Mouse (Mus musculus) midbrain, embryonic 16.5 days (tissue): ENCODE data around the gene Dnajc28. TPM values are rescaled to one million over a fixed set of nuclear protein-coding genes. Genes with fewer than 3 reads are reported as not detected.

Experiments used
- ATAC-seq: fragments of 200-750 bp; cut with Nextera tagmentation; 2 replicates; pipeline ENCODE4 v1.8.0; 2017; ENCODE audit warnings: moderate TSS enrichment
- H3K27ac ChIP-seq: fragments of 300-500 bp; sonication (generic); 2 replicates; pipeline ENCODE4 v1.5.1; 2014; ENCODE audit warnings: mild to moderate bottlenecking, low read length, mixed read lengths
- H3K27me3 ChIP-seq: fragments of 300-500 bp; sonication (generic); 2 replicates; pipeline ENCODE4 v1.6.1; 2014; ENCODE audit warnings: low read depth, low read length, mixed read lengths; ENCODE audit not compliant: control insufficient read depth, insufficient read depth
- H3K36me3 ChIP-seq: fragments of 300-500 bp; sonication (generic); 2 replicates; pipeline ENCODE4 v1.6.1; 2014; ENCODE audit warnings: mild to moderate bottlenecking, low read length, moderate library complexity, mixed read lengths; ENCODE audit not compliant: control insufficient read depth, insufficient read depth
- H3K4me1 ChIP-seq: fragments of 300-500 bp; sonication (generic); 2 replicates; pipeline ENCODE4 v1.6.1; 2014; ENCODE audit warnings: mild to moderate bottlenecking, low read length, mixed read lengths; ENCODE audit not compliant: control insufficient read depth, insufficient read depth
- H3K4me2 ChIP-seq: fragments of 300-500 bp; sonication (generic); 2 replicates; pipeline ENCODE4 v1.6.1; 2014; ENCODE audit warnings: mild to moderate bottlenecking, low read length, mixed read lengths
- H3K4me3 ChIP-seq: fragments of 300-500 bp; sonication (generic); 2 replicates; pipeline ENCODE4 v1.5.1; 2014; ENCODE audit warnings: low read depth, mild to moderate bottlenecking, low read length, moderate library complexity, mixed read lengths
- H3K9ac ChIP-seq: fragments of 300-500 bp; sonication (generic); 2 replicates; pipeline ENCODE4 v1.6.1; 2014; ENCODE audit warnings: low read depth, low read length, mixed read lengths
- H3K9me3 ChIP-seq: fragments of 300-500 bp; sonication (generic); replicated peaks from 2 replicates; pipeline ENCODE4 v1.6.1; 2014; ENCODE audit warnings: mild to moderate bottlenecking, low read length, mixed read lengths; ENCODE audit not compliant: control insufficient read depth, poor library complexity, severe bottlenecking
- WGBS: fragments of 180-500 bp; shearing (Covaris S2); extraction: QIAGEN DNeasy Blood & Tissue Kit; methylation state at CpG from one replicate; pipeline ENCODE4 v1.1.7; 2014; 5-methylcytosine and 5-hydroxymethylcytosine counted together
- polyA plus RNA-seq: library from polyadenylated mRNA; unstranded; fragments of >200 nt; fragmentation: Nextera tagmentation; extraction: Ambion mirVana; gene quantifications from 2 replicates; pipeline ENCODE4 v1.2.1, GENCODE M21; 2015

Dnajc28 gene
- 6.9 and 7.3 TPM in 2 replicates for polyA plus RNA-seq

- Histone ChIP-seq H3K36me3 (peaks cover 5% of the 10 kb centered on the region; the same call in 1 of the 2 replicates), H3K9ac (peak within 1 kb of the TSS; percentile 48), H3K27ac (peak within 1 kb of the TSS; percentile 33; the same call in 1 of the 2 replicates), H3K4me2 (peak within 1 kb of the TSS; percentile 71), H3K4me1 (peaks cover 5% of the 10 kb centered on the region; the same call in 1 of the 2 replicates), H3K9me3 (no peaks in the 10 kb centered on the region), H3K27me3 (no peaks in the 10 kb centered on the region), H3K4me3 (peak within 1 kb of the TSS; percentile 56)
- WGBS: 9% methylated on average over 39 of the region's 39 CpGs
- peak; percentile 93 for ATAC-seq
Observed at GRCm38 (mm10) chr16:91618511-91619501, at the start of gene Dnajc28. Gene Dnajc28 (minus strand): TSS chr16:91619026.

- Histone ChIP-seq H3K9me3 (no peaks in the 10 kb centered on the region), H3K27ac (no peak overlapping the region), H3K4me3 (no peak overlapping the region), H3K36me3 (peaks cover 48% of the 10 kb centered on the region), H3K4me1 (peaks cover 11% of the 10 kb centered on the region), H3K9ac (no peak overlapping the region), H3K27me3 (no peaks in the 10 kb centered on the region), H3K4me2 (no peak overlapping the region)
- no peak for ATAC-seq
- 94% methylated on average over 3 of the region's 3 CpGs for WGBS
Observed at GRCm38 (mm10) chr16:91663795-91664194, 45.0 kb upstream of the Dnajc28 start.

GRCm38 (mm10) chr16:91662336-91662735 lies 43.5 kb upstream of the Dnajc28 start:
- H3K9ac ChIP-seq: no peak overlapping the region
- no peak overlapping the region for H3K27ac ChIP-seq
- no peaks in the 10 kb centered on the region for H3K9me3 ChIP-seq
- no peak overlapping the region for H3K4me2 ChIP-seq
- no peaks in the 10 kb centered on the region for H3K27me3 ChIP-seq
- WGBS: 96% methylated on average over 16 of the region's 16 CpGs
- H3K4me3 ChIP-seq: no peak overlapping the region
- H3K4me1 ChIP-seq: peaks cover 11% of the 10 kb centered on the region
- ATAC-seq: no peak
- H3K36me3 ChIP-seq: peaks cover 60% of the 10 kb centered on the region

DNA sequence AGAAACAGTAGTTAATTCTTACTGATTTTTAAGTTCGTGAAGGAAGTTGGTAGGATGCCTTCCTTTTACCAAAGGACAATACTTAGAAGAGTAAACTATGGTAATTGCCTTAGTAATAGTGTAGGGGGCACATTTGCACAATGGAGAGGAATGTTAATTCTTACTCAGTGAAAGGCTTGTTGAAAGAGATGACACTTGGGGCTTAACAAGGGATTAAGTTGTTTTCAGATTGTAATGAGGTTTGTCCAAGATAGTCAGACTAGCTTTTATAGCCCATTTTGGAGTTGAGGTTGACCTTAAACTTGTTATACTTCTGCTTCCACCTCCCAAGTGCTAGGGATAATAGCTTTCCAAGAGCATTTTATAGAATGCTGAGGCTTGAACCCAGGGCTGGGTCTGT lies 42.6 kb upstream of the Dnajc28 start:
- Histone ChIP-seq H3K27me3 (no peaks in the 10 kb centered on the region), H3K36me3 (peaks cover 63% of the 10 kb centered on the region), H3K4me2 (no peak overlapping the region), H3K9ac (no peak overlapping the region), H3K27ac (no peak overlapping the region), H3K4me3 (no peak overlapping the region), H3K9me3 (no peaks in the 10 kb centered on the region), H3K4me1 (peaks cover 11% of the 10 kb centered on the region)
- no peak for ATAC-seq
- 29% methylated on average over 1 of the region's 1 CpGs for WGBS

DNA sequence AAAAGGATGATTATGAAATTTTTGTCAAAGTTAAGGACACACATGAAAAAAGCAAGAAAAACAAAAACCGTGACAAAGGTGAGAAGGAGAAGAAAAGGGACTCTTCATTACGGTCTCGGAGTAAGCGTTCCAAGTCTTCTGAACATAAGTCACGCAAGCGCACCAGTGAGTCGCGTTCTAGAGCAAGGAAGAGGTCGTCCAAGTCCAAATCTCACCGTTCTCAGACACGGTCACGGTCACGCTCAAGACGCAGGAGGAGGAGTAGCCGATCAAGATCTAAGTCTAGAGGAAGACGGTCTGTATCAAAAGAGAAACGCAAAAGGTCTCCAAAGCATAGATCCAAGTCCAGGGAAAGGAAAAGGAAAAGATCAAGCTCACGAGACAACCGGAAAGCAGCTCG lies 41.0 kb upstream of the Dnajc28 start:
- WGBS: 96% methylated on average over 20 of the region's 20 CpGs
- Histone ChIP-seq H3K36me3 (peaks cover 70% of the 10 kb centered on the region), H3K9ac (no peak overlapping the region), H3K4me1 (peaks cover 11% of the 10 kb centered on the region), H3K27me3 (no peaks in the 10 kb centered on the region), H3K9me3 (no peaks in the 10 kb centered on the region), H3K27ac (no peak overlapping the region), H3K4me3 (no peak overlapping the region), H3K4me2 (no peak overlapping the region)
- no peak for ATAC-seq

DNA sequence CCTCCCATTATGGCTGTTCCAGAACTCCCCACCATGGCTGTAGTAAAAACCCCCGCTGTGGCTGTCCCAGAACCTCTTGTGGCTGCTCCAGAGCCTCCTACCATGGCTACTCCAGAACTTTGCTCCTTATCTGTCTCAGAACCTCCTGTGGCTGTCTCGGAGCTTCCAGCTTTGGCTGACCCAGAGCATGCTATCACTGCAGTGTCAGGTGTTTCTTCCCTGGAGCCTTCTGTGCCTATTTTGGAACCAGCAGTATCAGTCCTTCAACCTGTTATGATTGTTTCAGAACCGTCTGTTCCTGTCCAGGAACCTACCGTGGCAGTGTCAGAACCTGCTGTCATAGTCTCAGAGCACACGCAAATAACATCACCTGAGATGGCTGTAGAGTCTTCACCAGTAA lies 39.6 kb upstream of the Dnajc28 start:
- WGBS: 96% methylated on average over 5 of the region's 5 CpGs
- Histone ChIP-seq H3K4me2 (no peak overlapping the region), H3K4me3 (no peak overlapping the region)

DNA sequence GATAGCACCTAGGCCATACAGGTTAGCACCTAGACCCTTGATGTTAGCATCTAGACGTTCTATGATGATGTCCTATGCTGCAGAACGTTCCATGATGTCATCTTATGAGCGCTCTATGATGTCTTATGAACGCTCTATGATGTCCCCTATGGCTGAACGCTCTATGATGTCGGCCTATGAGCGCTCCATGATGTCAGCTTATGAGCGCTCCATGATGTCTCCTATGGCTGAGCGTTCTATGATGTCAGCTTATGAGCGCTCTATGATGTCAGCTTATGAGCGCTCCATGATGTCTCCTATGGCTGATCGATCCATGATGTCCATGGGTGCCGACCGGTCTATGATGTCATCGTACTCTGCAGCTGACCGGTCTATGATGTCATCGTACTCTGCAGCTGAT lies 38.5 kb upstream of the Dnajc28 start:
- Histone ChIP-seq H3K9me3 (no peaks in the 10 kb centered on the region), H3K36me3 (peaks cover 67% of the 10 kb centered on the region), H3K9ac (no peak overlapping the region), H3K27ac (no peak overlapping the region), H3K27me3 (no peaks in the 10 kb centered on the region), H3K4me1 (peaks cover 14% of the 10 kb centered on the region), H3K4me3 (no peak overlapping the region), H3K4me2 (no peak overlapping the region)
- ATAC-seq: peak; percentile 45; the same call in 1 of the 2 replicates
- 99% methylated on average over 17 of the region's 17 CpGs for WGBS

More for the DNA sequence above, 39.6 kb upstream of the Dnajc28 start:
- H3K27me3 ChIP-seq: no peaks in the 10 kb centered on the region
- no peak for ATAC-seq
- H3K9me3 ChIP-seq: no peaks in the 10 kb centered on the region
- H3K27ac ChIP-seq: no peak overlapping the region
- peaks cover 68% of the 10 kb centered on the region for H3K36me3 ChIP-seq
- no peak overlapping the region for H3K9ac ChIP-seq
- peaks cover 11% of the 10 kb centered on the region for H3K4me1 ChIP-seq

DNA sequence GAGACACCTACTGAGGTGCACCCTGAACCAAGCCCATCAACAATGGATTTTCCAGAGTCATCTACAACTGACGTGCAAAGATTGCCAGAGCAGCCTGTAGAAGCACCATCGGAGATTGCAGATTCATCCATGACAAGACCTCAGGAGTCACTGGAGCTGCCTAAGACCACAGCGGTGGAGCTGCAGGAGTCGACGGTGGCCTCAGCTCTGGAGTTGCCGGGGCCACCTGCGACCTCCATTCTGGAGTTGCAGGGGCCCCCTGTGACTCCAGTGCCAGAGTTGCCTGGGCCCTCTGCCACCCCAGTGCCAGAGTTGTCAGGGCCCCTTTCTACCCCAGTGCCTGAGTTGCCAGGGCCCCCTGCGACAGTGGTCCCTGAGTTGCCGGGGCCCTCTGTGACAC lies 36.5 kb upstream of the Dnajc28 start:
- 97% methylated on average over 9 of the region's 9 CpGs for WGBS
- Histone ChIP-seq H3K27ac (no peak overlapping the region), H3K9me3 (no peaks in the 10 kb centered on the region), H3K4me2 (no peak overlapping the region), H3K4me3 (no peak overlapping the region), H3K9ac (no peak overlapping the region), H3K4me1 (peaks cover 5% of the 10 kb centered on the region), H3K27me3 (no peaks in the 10 kb centered on the region), H3K36me3 (peaks cover 60% of the 10 kb centered on the region)
- ATAC-seq: no peak

DNA sequence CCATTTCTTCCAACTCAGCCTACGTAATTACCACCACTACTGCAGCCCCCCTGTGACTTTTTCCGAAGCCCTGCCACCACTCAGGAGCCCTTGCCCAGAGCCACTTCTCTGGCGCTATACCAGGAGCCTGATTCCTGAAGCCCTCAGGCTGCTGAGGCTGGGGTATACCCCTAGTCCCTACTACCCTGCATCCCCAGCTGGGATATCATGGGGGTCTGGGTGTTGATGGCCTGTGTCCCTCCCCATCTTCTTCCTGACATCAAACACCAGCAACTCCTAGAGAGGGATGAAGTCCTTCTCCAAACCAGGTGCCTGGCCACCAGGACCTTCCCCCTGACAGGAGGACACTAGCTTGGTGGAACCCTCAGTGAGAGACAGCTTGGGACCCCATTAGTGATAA lies 33.4 kb upstream of the Dnajc28 start:
- Histone ChIP-seq H3K4me2 (no peak overlapping the region), H3K9me3 (no peaks in the 10 kb centered on the region), H3K27ac (no peak overlapping the region), H3K27me3 (no peaks in the 10 kb centered on the region), H3K9ac (no peak overlapping the region), H3K36me3 (peaks cover 30% of the 10 kb centered on the region), H3K4me3 (no peak overlapping the region), H3K4me1 (peaks cover 17% of the 10 kb centered on the region)
- ATAC-seq: no peak
- 92% methylated on average over 3 of the region's 3 CpGs for WGBS
